Mouse (Mus musculus): Measurements from ENCODE around the gene 4933405L10Rik.

4933405L10Rik gene

DNA sequence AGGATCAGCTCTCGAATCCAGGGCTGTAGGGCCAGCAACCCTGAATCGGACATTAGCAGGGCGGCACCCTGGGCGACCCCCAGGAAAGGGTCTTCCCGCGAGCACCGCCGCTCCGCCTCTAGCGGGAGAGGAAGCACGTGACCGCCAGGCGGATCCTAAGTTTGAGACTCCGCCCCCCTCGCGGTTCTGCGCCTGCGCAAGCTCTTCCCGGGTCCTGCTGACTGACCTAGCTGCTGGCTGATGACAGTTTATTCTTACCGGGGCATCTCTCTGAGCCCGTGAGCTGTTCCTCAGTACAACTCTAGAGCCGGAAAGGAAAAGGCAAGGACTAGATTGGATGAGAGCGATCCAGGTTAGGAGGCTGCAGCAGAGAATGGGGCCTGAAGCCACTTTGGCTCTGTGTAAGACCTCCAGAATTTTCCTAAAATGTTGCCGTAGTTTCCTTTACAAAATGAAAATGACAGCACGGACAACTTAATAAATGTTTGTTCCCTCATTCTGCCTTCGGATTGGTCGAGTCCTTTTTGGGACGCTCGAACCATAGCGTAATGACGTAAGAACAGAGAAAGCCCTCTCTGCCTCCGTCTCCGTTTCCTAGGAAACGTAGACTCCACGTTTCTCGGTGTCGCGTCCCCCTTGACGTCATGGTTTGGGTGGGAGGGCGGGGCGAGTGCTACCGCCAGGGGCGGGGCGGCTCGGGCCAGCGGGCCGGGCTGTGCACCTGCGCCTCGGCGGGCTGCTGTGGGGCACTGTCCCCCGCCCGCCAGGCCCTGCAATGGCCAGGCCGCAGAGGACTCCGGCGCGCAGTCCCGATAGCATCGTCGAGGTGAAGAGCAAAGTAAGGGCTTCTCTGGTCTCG is 6.3 kb upstream of the 4933405L10Rik start, which contains the start of the genes Acd and Pard6a:
Gene Acd, minus strand, starts transcription at position 137 of the 859 bp plus-strand sequence.
Gene Pard6a, plus strand, starts transcription at position 183 of the 859 bp plus-strand sequence.
- in situ Hi-C loops (cut with MboI, MseI) = no loop called here

DNA sequence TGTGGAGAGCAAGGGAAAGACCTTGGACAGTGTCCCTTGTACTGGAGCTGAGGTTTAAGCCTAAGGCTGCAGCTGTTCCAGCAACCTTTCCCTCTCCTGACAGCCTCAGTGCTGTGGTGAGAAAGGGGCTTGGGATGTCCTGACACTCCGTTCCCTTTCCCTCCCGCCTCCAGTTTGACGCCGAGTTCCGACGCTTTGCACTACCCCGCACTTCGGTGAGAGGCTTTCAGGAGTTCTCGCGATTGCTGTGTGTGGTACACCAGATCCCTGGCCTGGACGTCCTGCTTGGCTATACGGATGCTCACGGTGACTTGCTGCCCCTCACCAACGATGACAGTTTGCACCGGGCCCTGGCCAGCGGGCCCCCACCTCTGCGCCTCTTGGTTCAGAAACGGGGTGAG is 5.5 kb upstream of the 4933405L10Rik start:
- in situ Hi-C loops (cut with MboI, MseI) = no loop called here

DNA sequence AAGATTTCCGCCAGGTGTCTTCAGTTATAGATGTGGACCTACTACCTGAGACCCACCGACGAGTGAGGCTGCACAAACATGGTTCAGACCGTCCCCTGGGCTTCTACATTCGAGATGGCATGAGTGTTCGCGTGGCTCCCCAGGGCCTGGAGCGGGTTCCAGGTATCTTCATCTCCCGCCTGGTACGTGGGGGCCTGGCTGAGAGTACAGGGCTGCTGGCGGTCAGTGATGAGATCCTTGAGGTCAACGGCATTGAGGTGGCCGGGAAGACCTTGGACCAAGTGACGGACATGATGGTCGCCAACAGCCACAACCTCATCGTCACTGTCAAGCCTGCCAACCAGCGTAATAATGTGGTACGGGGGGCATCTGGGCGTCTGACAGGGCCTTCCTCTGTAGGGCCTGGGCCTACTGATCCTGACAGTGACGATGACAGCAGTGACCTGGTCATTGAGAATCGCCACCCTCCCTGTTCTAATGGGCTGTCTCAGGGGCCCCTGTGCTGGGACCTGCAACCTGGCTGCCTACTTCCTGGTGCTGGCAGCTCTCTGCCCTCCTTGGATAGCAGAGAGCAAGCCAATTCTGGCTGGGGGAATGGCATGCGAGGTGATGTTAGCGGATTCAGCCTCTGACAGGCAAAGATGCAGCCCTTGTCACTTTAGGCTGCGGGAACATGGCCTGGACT is 4.6 kb upstream of the 4933405L10Rik start:
- in situ Hi-C loops (cut with MboI, MseI) = no loop called here

DNA sequence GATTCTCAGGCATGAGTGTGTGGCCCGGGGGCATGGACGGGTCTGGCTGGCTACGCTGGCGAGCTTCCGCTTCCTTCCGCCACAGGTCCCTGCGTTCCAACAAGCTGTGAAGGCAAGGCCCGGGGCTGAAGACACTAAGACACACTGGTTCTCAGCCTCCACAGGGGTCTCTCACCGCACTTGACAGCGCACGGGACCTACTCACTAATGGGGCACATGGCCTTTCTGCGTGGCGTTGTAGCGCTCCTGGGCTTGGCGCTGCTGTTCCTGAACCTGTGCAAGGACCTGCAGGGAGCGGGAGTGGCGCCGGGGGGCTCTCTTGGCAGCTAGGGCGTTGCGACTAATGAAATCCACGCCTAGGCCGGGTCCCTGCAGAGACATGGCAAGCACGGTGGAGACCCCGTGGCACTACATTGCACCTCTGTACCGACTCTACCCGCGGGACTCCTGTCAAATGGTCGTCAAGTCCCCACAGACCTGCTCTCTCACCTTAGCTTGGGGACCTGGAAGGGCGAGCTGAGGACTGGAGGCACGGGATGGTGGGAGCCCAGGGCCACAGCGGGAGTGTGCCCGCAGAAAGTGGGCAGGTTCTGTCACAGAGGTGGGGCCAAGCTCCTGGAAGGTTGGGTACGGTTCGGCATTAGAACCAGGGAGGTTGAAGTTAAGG is 3.2 kb upstream of the 4933405L10Rik start:
- in situ Hi-C loops (cut with MboI, MseI) = no loop called here

DNA sequence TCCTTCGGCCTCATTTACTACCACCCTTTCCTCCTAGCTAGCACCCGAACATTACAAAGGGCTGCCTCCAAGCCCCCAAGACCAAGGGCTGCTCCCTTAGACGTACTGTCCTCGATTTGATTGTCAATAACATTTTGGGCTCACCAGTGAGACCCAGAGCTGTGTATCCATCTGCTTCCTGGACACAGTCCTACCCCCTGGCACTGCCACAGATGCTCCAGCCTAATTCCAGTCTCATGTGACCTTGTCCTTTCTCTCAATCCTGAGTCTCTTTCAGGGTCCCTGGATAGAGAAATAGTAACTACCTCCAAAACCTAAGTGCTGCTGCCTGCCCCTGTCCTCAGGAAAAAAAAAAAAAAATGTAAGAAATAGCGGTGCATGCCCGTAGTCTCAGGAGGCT is 2.5 kb upstream of the 4933405L10Rik start:
- in situ Hi-C loops (cut with MboI, MseI) = no loop called here

DNA sequence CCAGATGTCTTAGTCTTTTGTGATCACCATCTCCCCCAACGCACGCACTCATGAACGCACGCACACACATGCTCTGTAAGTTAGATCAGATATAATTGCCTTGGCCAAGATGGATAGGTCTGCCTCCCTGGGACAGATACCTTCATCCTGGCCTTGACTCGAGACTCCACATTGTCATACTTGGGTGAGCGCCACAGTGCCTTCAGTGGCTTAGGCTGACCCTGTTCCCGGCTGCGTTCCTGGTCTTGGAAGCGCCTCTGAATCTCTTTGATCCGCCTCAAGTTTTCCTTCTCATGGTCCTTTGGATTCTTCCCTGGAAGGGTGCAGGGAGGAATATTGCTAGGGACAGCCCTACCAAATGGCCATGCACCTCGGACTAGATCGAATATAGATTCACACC is 1.0 kb upstream of the 4933405L10Rik start:
- in situ Hi-C loops (cut with MboI, MseI) = no loop called here

DNA sequence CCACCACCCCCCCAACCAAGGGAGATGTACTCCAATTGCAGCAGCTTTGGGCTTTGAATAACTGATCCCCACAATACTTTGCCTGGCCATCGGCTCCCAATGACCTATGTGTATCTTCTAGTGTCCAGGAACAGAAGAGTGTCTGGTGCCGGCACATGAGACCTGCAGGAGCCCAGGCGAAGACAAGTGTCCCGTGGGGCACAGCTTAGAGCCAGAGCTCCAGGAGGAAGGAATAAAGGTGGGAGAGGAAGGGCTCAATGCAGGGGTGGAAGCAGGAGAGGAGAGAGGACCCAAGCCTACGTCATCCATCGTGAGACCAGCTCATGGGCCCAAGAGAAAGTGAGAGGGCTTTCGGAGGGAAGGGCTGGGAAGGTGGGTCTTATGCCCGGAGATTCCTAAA is 1.2 kb downstream of the 4933405L10Rik start:
- in situ Hi-C loops (cut with MboI, MseI) = no loop called here

DNA sequence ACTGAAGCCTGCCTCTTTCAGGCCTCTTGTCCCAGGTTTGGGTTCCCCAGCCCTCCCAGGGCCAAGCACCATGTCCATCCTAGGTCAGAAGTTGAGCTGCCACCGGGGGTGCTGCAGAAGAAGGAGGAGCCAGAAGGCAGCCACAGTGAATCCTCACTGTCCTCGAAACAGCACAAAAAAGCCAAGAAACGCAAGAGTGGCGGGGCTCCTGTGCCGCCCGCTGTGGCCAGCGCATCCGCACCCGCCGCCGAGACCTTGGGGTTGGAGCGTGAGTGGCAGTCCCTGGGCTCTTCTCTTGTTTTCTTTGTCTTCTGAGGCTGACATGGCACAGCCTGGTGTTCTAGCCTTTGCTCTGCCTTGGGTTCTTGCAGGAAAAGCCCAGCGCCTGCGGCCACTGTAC is 1.9 kb downstream of the 4933405L10Rik start:
- in situ Hi-C loops (cut with MboI, MseI) = no loop called here

DNA sequence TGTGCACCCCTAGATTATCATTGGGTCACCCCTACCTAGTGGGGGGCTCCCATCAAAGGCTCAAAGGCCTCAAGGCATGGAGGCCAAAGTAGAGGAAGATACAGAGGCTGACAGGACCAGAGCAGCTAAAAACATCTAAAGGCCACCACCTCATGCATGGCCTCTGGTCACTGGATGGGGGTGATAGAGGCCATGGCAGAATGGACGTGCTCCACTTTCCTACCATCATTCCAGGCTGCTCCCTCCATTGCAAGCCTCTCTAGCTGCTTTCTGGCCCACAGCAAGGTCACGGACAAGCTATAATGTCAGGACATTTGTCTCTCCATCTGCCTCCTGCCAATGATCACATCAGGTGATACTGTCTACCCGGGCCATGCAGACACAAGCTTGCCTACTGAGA is 4.8 kb downstream of the 4933405L10Rik start:
- in situ Hi-C loops (cut with MboI, MseI) = no loop called here

DNA sequence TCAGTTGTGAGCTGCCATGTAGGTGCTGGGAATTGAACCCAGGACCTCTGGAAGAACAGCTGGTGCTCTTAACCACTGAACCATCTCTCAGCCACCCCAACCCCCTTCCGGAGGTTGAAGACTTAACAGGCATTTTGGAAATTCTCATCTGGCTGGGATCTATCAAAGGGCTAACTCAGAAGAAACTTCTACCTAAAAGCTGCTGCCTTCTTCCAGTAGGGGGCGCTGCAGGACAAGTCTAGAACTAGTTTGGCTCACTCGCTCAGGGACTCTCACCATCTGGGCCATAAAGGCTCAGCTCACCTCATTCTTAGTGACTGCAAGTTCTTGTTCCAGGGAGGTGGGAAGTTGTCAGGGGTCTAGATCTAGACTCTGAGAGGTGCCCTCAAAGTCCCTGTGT is 6.7 kb downstream of the 4933405L10Rik start:
- in situ Hi-C loops (cut with MboI, MseI) = no loop called here

DNA sequence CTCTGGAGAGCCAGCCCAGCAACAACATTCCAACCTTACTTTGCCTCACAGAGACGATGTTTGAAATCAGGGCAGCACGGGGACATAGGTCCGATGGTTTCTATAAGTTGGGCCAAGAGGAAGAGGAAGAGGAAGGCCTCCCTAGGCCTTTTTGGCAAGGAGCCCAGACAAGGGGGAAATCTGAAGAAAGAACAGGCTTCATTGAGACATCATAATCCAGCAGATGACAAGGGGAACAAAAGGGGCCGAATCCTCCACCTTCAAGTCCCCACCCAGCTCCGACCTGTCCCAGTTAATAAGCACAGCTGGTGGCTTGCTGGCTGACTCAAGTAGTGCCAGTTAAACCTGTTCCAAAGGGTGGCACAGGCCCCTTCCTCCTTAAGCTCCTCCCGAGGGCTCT is 7.6 kb downstream of the 4933405L10Rik start:
- in situ Hi-C loops (cut with MboI, MseI) = no loop called here

DNA sequence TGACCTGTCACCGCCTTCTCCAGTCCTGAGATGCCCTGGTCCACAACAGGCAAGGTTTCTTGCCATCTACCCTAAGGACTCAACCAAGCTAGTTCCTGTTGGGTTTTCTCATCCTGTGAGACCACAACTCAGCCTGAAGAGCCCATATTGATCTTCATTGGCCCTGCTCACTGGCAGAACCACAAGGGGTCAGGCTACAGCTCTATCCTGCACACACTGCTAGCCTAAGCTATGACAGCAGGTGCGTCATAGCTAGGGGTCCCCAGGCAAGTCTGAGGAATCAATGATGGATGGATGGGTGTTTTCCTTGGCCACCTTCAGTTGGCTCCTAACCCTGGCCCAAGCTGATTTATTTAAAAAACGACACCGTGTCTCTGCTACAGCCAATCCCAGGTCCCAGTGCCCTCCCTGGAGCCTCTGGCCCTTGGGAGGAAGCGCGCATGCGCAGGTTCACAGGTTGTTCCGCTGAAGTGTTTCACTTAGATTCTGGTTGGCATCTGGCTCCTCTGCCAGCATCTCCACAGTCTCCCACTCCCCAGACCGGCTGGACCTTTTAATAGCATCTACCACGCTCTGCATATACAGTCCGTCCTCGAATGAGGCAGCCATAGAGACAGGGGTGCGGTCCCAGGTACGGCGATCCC is 9.0 kb downstream of the 4933405L10Rik start:
- in situ Hi-C loops (cut with MboI, MseI) = no loop called here

DNA sequence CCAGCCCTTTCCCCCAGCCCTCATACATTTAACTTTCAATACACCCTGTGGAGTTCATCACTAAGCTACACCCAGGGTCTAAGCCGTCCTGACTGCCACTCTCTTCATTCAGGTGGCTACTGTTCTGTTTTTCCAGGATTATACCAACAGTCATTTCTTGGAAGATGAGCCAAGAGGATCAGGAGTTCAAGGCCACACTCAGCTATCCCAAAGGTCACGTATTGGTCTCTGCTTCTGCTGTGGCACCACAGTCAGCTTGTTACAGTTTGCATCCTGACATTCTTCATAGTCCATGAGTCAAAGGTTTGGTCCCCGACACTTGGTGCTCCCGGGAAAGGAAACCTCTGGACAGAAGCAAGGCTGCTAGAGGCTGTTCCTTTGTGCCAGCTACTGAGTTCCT is 12.2 kb downstream of the 4933405L10Rik start:
- in situ Hi-C loops (cut with MboI, MseI) = no loop called here

DNA sequence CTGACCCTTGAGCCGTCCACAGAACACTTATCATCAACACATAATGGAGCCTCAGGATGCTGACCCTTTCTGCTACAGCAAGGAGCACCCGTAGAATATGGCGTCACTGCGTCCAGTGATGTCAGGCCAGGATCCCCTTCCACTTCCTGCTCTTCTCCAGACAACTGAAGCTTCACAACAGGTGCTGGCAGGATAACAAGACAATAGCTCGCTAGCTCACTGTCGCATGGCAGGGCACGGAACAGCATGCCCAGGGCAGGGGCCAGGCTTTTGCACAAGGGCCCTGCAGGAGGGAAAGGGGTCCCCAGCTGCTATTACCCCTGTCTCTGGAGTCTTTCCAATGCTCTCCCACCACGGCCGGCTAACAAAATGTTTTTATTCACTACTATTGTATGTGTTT is 15.4 kb downstream of the 4933405L10Rik start:
- in situ Hi-C loops (cut with MboI, MseI) = no loop called here

DNA sequence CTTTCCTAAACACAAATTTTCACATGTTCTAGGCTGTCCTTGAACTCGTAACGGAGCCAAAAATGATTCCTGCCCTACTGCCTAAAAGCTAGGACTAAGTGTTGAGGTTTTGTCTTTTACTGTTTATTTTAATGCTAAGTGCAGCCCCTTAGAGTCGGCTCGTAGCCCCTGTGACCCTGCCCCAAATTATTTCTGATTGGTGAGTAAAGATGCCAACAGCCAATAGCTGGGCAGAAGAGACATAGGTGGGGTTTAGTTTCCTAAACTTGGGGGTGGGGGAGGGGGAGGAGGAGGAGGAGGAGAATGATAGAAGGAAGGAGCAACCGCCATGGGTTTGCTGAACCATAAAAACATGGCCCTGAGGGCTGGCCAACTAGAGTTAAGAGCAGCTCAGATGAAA is 18.3 kb downstream of the 4933405L10Rik start:
- in situ Hi-C loops (cut with MboI, MseI) = loop anchor here (5.0 kb wide), 1 partner anchor 57 kb away; no protein-coding TSS in a partner anchor

DNA sequence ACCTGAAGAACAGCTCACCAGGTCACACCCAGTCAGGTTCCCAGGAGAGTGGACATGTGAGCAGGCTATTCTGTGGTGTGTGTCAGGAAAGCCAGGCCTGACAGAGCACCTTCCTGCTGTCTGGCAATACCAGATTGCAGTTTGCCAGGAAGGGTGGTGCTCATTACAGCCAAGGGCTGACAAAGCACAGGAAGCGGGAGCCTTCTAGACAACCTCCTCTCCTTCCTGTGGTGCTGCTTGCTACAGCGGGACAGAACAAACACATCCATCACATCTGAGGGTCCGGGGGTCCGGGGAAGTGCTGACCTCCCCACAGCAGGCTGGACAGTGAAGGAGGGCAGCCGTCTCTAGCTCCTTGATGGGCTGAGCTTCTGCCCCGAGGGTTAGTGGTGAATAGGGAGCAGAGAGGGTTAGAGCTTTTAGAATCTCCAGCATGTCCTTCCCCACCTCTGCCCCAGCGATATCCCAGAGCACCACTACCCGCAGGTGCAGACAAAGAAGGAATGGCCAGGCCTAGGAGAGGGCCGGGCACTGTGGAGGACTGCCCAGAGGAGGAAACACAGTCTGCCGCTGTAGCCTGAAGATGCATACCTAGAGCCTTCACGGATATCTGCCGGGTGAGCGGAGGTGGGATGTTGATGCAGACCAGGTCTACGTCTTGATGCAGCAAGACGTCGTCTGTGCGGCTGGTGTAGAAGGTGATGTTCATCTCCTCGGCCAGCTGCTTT is 20.1 kb downstream of the 4933405L10Rik start:
- in situ Hi-C loops (cut with MboI, MseI) = loop anchor here (5.0 kb wide), 1 partner anchor 55 kb away; no protein-coding TSS in a partner anchor

DNA sequence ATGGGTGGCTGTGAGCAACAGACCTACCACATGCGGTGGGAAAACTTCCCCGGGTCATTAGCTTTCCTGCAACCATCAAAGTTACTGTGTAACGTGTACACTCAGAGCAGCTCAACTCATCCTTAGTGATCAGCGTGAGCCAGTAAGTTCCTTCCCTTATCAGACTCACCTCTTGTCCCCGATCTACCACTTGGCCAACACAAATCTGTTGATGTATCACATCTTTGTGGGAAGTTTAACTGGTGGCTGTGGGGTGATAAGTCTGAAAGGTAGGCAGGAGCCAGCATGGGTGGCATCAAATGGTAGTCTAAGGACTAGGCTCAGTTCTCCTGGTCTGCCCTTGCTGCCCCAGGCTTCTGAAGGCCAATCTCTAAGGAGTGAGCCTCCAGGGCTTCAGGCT is 24.7 kb downstream of the 4933405L10Rik start:
- in situ Hi-C loops (cut with MboI, MseI) = no loop called here

DNA sequence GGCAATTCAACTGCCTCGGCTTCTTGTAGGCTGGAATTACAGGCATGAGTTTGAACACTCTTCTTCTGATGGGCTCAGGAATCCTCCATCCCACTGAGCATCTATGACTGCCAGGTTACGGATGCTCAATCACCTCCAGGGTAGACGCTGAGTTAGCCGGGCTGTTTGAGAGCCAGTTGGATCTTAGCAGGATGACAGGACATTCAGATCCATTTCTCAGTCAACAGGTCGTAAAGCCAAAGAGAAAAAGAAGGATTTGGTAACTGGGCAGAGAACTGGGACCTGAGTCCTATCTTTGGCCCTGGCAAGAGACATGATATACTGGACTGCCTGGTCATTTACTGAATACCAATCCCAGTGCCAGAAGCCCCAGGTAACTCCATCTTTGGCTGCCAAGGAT is 31.8 kb downstream of the 4933405L10Rik start:
- in situ Hi-C loops (cut with MboI, MseI) = no loop called here

DNA sequence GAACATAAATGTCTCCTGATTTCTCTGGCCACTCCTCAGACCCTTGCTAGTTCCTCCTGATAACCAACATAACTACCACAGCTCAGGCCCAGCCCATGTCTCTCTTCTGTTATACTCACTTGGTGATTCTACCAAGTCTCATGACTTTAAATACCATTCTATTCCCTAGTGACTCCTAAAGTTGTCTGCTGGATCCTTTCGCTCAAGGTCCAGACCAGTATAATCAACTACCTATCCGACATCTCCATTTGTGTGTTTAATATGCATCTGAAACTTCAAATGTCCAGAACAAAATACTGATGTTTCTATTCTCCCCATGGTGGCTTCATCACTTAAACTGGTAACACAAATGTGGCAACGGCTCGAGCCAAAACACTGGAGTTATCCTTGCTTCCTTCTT is 35.8 kb downstream of the 4933405L10Rik start:
- in situ Hi-C loops (cut with MboI, MseI) = no loop called here

DNA sequence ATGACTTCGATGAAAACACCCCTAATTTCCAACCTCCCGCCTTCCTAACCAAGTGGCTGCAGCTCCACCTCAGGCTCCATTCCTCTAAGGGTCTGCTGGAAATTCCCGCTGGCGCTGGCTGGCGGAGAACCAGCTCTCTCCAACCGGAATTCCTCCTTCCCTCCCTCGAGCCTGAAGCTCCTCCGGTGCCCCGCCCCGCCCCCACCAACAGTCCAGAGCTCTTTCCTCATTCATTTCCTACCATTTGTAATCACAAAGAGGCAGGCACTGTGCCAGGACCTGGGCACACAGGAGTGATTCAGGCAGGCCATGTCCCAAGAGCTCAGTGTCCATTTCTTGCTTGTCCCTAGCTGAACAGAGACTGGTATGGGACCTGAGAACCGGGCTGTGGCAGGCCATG is 43.2 kb downstream of the 4933405L10Rik start:
- in situ Hi-C loops (cut with MboI, MseI) = no loop called here

DNA sequence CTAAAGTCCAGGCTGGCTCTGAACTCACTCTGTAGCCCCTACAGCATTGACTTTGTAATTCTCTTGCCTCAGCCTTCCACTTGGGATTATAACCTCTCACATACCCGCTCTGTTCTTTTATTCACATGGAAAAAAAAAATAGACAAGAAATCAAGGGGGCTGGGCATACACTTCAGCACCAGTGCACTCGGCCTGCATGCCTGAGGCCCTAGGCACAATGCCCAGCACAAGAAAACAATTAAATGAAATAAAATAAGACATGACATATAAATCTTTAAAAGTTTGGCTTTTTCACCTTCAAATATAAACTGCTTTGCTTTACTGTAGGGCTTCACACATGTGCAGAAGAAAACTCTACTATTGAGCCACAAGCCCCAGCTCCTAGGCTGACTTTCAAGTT is 46.5 kb downstream of the 4933405L10Rik start:
- in situ Hi-C loops (cut with MboI, MseI) = no loop called here
